Mouse (Mus musculus) adrenal gland, postnatal 4 days (tissue): ENCODE results near the gene Spr. TPM values are rescaled to one million over a fixed set of nuclear protein-coding genes. Genes with fewer than 3 reads are reported as not detected.
"Not testable (repeated sequence)": the region's sequence is repeated elsewhere in the genome, so short reads cannot be mapped to it uniquely, and the experiment has no call there.

Experiments used
- DNase-seq, 2 experiments: peaks; one replicate each; pipeline ENCODE4 v3.0.0; 2021 to 2022; ENCODE audit warnings: low spot score in 2 of 2, mixed read lengths in 2 of 2
- total RNA-seq, 2 experiments: library from RNA; stranded (reverse); gene quantifications; 2 replicates each; pipeline ENCODE4 v1.2.3; 2021

Gene Spr
- total RNA-seq, 2 experiments from 2014 or later = 63.8 to 66.0 TPM

DNA sequence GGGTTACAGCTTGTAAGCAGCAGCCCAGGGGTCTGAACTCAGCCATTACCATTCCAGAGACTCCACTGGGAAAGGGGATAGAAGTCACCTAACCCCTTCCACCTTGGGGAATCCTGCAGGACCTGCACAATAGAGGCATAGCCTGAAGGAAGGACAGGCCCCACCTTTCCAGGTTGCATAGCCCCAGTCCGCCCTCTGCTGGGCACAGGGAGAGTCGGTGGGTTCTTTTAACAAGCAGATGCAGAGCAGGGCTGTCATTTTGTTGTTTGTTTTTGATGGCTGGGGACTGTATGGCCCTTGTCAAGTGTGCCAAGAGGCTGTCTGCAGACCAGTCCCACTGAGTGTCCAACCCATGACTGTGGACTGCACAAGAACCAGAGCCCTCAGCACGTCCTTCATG, 4.8 kb downstream of the Spr start:
- DNase-seq = not testable (repeated sequence)

DNA sequence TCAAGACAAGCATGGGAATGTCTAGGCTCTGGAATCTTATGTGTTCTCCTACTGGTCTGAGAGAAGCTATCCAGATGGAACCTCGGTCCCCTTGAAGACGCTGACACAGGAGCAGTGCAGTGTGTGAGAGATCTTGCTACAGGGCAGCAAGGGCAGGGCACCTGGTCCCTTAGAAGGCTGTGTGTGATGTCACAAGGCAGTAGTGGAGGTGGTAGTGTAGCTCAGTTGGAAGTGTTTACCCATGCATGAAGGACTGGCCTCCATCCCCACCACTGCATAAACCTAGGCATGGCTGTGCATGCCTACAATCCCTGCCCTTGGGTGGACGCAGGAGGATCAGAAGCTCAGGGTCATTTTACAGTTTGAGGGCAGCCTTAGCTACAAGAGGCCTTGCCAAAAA, 5.3 kb downstream of the Spr start:
- not testable (repeated sequence) for DNase-seq

DNA sequence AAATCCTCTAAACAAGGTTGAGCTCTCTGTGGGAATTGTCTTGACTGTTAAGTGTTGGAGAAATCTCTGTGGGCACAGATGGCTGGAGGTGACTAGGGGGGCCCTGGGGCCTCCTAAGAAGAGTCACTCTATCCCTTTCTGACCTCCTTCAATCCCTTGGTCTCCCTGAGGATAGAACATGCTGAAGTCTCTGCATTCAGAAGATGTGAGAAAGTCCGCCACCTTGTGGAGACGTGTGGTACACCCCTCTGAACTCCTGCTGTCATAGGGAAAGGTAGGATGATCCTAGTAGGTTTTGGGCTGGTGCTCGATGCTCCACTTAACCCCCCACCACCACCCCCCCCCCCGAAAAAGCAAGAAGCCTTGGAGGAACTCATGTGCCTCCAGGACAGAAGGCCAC, 5.9 kb downstream of the Spr start:
- DNase-seq = peak; percentile 35 to 50

DNA sequence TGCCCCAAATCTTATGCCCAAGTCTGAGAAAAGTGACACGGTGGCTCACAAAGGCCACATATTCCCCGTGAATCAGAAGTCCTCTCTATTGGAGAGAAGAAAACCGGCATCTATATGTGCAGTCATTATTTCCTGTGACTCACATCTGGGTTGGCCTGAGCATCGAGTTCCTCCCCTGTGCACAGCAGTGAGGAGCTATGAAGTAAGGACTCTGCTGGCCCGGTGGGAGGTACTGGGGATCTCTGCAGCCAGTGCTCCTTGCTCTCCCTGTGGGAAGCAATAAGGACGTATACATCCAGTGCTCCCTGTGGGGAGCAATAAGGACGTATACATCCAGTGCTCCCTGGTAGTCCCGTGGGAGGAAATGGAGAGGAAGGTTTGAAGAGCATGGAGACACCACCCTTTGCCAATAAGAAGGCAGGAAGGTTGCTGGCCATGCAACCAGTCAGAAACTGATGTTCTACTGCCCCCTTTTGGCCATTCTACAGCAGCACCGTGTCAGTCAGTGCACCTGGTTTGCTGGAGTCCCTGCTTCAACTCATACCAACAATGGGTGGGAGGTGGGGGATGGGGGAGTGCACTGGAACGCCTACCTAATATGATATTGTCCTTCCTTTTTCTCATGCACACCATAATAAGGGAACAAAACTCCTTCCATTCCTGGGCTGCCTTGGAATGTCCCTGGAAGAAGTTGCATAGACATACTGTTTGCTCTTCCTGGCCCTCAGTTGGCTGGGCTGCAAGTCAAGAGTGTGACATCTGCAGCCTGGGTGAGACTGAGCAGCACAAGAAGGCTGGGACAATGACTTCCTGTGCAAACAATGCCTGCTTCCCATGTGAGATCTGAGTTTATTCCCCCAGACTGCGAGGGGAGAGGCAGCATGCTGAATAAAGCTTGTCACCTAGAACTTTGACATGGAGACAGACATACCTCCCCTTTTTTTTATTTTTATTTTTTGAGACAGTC, 19.7 kb downstream of the Spr start:
- peak in 1 of 2 experiments; percentile 35 for DNase-seq

DNA sequence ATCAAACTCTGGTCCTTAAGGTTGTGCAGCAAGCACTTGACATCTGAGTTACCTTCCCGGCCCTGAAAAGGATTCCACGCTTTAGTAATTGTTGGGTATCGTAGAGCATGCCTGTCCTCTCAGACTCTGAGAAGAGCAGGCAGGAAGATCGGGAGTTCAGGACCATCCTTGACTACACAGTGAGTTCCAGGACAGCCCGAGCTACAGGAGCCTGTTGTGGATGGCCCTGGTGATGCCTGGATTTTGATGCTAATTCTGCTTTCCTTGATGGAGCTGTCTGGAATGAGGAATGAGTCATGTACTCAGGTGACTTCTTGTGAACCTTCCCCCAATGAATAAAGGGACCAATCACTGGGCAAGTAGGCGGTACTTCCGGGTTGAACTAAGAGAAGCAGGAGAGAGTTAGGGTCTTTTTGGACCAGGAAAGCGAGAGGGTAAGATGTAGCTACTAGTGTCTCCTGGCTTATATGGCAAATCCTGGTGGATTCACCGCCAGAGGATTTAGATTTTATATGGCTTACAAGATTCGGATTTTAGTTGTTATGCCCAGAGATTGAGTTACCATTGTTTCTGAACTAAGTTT, 32.4 kb downstream of the Spr start:
- no peak for DNase-seq

DNA sequence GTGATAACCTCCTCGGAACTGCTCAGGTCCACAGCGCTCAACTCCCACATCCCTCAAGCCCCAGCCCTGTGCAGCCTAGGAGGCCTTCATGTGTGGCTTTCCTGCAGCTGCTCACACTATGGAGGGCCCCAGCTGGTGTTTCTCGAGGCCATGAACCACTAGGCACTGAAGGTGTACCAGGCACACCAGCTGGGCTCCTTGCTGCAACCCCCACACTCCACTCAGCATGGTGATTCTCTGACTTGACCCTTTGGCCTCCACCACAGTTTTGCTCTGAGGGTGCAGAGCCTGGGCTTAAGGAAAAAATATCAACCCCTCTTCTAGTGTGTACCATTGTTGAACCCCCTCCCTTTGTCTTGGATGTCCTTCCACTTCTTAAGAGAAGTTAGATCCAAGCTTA, 34.2 kb downstream of the Spr start:
- no peak for DNase-seq

DNA sequence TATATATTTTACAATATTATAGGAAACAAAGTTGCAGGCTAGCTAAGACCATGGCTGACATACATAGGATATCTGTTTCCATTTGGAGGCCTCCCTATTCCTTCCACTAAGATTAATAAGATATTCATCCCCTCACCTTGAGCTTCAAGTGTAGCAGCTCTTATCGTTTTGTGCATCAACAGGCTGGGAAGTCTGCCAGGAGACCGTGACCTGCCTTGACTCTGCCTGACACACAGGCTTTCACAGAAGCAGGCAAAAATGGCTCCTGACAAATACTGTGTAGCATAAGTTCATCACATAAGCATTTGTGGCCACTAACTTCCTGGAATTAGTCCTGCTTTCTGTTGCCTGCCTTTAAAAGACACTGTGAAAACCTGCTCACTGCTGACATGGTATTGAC, 41.1 kb downstream of the Spr start:
- peak in 1 of 2 experiments; percentile 15 for DNase-seq

DNA sequence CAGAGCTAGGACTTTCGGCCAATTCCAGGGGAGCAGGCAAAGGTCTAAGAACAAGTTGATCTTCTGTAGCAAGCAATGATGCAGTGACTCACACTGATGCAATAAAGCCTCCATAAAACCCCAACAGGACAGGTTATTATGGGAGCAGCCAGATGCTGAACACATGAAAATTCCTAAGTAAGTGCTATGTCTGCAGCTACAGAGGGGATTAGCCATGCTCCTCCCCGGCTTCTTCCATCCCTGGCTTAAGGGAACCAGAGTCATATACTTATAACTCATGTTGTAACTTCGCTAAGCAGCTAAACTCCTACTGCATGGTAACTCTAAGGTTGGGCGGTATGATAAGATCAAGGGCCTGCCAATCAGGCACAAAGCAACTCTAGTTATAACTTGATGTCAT, 50.1 kb downstream of the Spr start:
- DNase-seq = no peak

DNA sequence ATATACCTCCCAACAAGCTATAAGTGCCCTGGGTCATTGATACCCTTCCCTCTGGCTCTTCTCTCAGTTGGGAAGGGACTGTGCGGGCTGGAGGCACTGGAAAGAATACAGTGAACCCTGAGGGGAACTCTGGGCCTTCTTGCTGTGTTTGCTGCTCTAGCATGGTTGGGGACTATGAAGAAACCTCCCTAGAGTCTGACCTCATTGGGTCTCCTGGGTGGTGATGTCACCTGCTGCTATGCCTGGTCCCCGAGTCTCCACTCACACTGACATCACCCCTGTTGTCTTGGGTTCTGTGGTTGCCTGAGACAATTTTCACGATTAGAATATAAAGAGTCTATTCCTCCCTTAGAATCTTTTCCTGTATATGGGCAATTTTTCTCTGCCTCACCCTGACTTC, 50.9 kb downstream of the Spr start:
- DNase-seq = no peak

Other genes with a start within 250 kb of the Spr start
- 10 to 100 TPM; 42.7 to 55.3 TPM for gene Exoc6b, start 68.3 kb downstream of the Spr start, total RNA-seq
- 1 to 10 TPM in 1 of 2 experiments, under 1 TPM in 1; 0.31 to 4.5 TPM for gene Emx1, start 49.7 kb upstream of the Spr start, total RNA-seq
- 10 to 100 TPM; 11.8 to 12.7 TPM for gene Sfxn5, start 195.7 kb upstream of the Spr start, total RNA-seq
- gene Rab11fip5, start 236.9 kb upstream of the Spr start, total RNA-seq = 10 to 100 TPM; 39.4 to 41.1 TPM